Mouse (Mus musculus) thymus, adult 2 months (tissue): ENCODE results near the gene 4933402J07Rik.

Experiments
- CTCF ChIP-seq: fragments of 200-500 bp; IDR thresholded peaks from 2 replicates; pipeline ENCODE4 v1.5.1; 2012; ENCODE audit warnings: mild to moderate bottlenecking, control low read depth, low read length, moderate library complexity, borderline replicate concordance; ENCODE audit not compliant: control insufficient read depth, poor library complexity, insufficient read depth; ENCODE audit errors: extremely low read depth
- POLR2A ChIP-seq: fragments of 200-500 bp; IDR thresholded peaks from 2 replicates; pipeline ENCODE4 v1.6.1; 2012; ENCODE audit warnings: mild to moderate bottlenecking, low read length, control low read depth, moderate library complexity; ENCODE audit not compliant: control insufficient read depth, poor library complexity, insufficient read depth; ENCODE audit errors: extremely low read depth

DNA sequence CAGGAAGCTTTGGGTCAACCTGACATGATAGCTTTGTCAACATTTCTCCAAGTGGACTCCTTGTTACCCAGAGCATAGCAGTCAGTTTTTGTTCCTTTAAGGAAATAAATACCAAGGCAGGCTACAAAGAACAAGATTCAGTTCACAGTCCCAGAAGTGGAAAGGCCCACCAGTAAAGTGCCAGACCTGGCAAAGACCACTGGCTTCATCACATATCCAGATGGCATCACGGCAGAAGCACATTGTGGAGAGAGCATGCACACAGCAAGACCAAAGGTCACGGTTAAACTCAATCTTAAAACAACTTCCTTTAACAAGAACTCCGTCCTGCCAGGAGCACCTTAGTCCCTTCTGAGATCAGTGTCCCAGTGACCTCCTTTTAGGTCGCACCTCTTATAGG lies 30.2 kb upstream of the 4933402J07Rik start:
- TF ChIP-seq CTCF: no peak
- no peak for TF ChIP-seq POLR2A
